Mouse (Mus musculus): ENCODE results near the gene Htr2b.

The Htr2b gene

DNA sequence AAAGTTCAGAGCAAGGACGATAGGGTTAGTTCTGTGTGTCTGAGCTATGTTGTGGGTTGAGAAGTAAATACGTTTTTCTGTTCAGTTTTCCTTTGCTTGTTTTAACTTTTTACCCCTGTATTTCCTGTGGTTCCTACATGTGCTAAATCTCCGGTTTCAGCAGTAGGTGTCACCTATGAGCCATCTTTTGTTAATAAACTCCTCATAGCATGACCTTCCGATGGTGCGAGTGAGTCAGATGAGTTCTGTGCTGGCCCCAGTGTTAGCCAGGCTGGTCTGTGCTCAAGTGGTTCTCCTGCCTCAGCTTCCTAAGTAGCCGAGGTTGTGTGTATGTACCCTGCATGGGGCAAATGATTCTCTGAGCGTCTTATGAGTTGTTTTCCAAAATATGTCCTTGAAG is 17.4 kb downstream of the Htr2b start:
- in situ Hi-C loops (cut with MboI, MseI): no loop called here

DNA sequence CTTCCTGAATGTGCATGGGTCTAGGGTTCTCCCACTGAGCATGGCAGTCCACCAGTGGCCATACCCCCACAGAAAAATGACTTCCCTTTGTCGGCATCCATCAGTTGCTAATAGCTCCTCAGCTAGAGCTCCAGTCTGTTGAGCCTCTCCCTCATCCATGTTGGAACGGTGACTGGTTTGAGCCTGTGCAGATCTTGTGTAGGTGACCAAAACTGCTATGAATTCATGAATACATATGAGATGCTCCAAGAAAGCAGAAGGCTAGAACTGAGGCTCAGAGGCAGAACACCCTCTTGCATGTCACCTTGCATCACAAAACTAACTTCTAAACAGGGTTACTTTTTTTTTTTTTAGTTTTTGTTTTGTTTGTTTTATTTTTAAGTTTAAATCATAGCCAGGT is 35.2 kb downstream of the Htr2b start:
- in situ Hi-C loops (cut with MboI, MseI): no loop called here

DNA sequence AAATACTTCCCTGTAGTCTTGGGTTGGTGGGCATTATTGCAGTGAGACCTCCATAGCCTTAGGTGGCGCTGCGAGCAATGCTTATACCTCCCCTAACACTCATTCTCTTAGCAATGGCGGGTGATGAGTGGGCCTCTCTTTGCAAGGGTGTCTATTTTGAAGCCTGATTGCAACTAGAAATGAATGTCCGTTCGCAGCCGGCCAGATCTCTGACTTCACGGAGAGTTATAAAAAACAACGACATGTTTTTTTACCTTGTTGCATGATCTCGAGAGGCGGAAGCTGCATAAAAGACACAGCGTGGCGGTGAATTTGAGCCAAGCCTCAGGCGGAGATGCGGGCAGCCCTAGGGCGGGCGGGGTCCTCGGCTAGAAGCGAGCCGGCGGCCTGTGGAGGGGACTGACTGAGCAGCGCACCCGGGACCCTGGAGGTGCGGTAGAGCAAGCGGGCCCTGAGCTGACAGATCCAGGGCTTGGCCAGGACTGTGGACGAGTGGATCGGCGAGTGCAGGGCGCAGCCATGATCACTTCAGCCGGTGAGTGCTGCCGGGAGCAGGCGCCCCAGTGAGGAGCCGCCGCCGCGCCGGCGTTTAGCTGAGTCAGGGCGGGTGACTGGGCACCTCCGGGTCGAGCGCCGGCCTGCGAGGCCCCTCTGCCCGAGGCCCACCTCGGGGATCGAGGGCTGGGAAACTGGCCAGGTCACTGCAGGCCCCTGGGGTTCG is 47.3 kb downstream of the Htr2b start, which contains the start of gene Psmd1:
Psmd1 (plus strand) TSS at position 117 of the 721 bp plus-strand sequence.
- in situ Hi-C loops (cut with MboI, MseI): no loop called here

DNA sequence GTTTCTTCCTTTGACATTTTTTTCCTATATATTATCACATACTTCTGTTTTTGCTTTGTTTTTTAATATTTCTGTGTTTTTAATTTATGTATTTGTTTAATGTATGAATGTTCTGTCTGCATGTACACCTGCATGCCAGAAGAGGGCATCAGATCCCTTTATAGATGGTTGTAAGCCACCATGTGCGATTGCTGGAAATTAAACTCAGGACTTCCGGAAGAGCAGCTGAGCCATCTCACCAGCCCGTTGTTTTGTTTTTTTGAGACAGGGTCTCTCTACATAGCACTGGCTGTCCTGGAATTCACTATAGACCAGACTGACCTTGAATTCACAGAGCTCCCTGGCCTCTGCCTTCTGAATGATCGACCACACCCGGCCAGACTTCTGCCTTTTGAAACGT is 49.2 kb downstream of the Htr2b start:
- in situ Hi-C loops (cut with MboI, MseI): no loop called here

DNA sequence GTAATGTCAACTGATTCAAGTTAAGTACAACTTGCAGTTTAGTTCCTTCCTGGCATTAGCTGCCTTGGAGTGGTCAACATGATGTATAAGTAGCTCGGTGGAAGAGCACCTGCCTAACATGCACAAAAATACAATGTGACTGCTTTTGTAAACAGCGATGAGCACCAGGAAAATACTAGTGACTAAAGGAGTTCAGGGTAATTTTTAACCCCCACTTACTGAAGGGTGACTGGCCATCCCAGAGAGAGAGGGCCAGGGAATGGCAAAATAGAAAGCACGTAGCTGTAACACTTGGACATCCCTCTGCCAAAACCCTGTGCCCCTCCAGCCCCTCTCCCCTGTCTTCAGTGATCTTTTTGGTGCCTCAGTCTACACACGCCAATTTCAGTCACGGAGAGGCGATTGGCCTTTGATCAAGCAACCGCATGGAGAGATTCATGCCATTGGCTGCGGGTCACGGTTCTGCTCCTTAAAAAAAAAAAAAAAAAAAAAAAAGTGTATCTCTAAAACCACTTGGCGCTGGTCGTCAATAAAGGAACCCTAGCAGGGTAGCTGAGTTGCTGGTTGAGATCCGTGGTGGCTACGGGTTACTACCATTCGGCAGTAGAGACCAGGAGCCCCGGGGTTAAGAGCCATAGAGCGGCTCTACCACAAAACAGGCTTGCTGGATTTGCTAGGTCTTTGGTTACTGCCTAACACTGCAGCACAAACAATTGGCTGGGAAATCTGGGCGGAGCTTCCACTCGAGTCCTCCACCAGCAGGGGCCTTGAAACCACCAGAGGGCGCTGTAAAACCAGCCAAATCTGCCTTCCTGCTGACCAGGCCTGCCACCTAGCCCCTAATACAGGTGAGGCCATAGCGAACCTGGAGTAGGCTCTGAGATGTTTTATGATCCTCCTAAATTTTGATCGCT is 52.7 kb downstream of the Htr2b start:
- in situ Hi-C loops (cut with MboI, MseI): no loop called here

DNA sequence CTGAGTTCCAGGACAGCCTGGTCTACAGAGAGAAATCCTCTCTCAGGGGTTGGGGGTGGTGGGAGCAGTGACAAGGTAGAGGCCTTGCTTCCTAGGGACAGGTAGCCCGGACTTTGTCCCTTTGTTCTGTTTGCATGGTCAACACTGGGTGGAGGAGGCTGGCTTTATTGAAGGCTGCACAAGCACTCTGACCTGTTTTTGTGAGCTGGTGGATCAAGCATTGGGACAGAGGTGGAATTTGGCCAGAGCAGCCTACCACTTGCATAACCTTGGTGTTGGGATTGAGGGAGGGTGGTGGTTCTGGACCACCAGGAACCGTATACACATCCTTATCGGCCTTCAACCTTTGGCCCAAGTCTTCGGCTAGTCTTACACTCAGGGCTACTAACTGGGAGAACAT is 55.5 kb downstream of the Htr2b start:
- in situ Hi-C loops (cut with MboI, MseI): no loop called here

DNA sequence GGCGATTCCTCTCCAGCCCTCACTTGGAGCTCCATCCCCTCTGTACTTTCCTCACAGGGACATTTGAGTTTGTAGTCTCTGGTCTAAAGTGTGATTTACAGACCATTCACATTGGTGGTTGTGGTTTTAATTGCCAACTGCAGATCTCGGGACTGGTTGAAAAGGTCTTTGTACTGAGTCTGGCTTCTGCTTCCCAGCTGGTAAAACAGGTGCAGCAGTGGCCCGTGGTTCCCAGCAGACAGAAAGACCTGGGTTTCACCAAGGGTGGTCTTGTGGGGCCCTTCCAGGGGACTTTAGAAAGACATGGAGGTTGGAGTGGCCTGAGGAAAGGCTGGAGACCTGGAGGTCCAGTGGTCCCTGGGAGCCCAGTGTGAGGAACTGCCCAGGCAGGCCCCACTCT is 56.8 kb downstream of the Htr2b start:
- in situ Hi-C loops (cut with MboI, MseI): no loop called here

DNA sequence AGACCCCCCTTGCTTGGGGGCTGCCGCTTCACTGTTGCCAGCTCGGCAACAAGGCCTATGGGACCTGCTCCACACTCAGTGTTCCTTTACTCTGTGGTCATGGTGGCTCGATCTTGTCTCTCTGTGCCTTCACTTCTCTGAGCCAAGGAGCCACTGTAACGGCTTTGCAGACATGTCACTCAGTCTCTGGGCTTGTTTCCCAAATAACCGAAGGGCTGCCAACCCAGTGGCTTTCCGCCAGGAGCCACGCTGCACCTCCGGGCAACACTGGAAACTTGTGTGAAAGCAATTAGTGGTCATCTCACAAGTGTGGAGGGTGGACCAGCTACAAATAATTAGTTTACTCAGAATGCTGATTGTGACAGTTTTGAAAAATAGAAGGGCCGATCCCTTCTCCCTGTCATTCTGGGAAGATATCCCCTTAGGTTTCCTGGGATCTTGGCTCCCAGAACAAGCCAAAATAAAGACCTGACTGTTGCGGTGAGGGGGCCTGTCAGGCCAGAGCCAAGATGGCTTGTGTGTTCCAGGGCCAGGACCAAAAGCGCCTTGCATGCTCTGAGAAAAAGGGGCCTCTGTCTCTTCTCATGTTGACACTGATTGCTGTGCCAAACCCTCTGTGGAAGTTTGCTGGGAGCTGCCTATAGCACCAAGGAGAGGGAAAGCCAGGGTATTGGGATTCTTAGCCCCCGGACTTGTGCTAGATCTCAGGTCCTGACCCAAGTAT is 58.4 kb downstream of the Htr2b start:
- in situ Hi-C loops (cut with MboI, MseI): no loop called here

Data from T-helper 2 cell (primary cell).